Mouse (Mus musculus): ENCODE results near the gene Nbl1.

Gene Nbl1

GRCm38 (mm10) chr4:139064831-139065230 is 28.0 kb downstream of the Nbl1 start:
- in situ Hi-C loops (cut with MboI), result no loop called here

GRCm38 (mm10) chr4:139059569-139059968 is 33.2 kb downstream of the Nbl1 start:
- in situ Hi-C loops (cut with MboI), result no loop called here

- in situ Hi-C loops (cut with MboI), result no loop called here
Observed at GRCm38 (mm10) chr4:139058029-139058428, 34.8 kb downstream of the Nbl1 start.

- in situ Hi-C loops (cut with MboI), result no loop called here
Observed at GRCm38 (mm10) chr4:139057291-139057690, 35.5 kb downstream of the Nbl1 start.

GRCm38 (mm10) chr4:139055744-139056143 is 37.0 kb downstream of the Nbl1 start:
- in situ Hi-C loops (cut with MboI), result no loop called here

- in situ Hi-C loops (cut with MboI), result no loop called here
Observed at GRCm38 (mm10) chr4:139055336-139055735, 37.5 kb downstream of the Nbl1 start.

- in situ Hi-C loops (cut with MboI), result no loop called here
Observed at GRCm38 (mm10) chr4:139054300-139054923, 38.4 kb downstream of the Nbl1 start.

- in situ Hi-C loops (cut with MboI), result no loop called here
Observed at GRCm38 (mm10) chr4:139053391-139053790, 39.4 kb downstream of the Nbl1 start.

GRCm38 (mm10) chr4:139052796-139053195 is 40.0 kb downstream of the Nbl1 start:
- in situ Hi-C loops (cut with MboI), result no loop called here

GRCm38 (mm10) chr4:139048518-139048917 is 44.3 kb downstream of the Nbl1 start:
- in situ Hi-C loops (cut with MboI), result no loop called here

GRCm38 (mm10) chr4:139046354-139046753 is 46.4 kb downstream of the Nbl1 start:
- in situ Hi-C loops (cut with MboI), result no loop called here

- in situ Hi-C loops (cut with MboI), result no loop called here
Observed at GRCm38 (mm10) chr4:139044566-139044965, 48.2 kb downstream of the Nbl1 start.

- in situ Hi-C loops (cut with MboI), result no loop called here
Observed at GRCm38 (mm10) chr4:139043600-139043999, 49.2 kb downstream of the Nbl1 start.

- in situ Hi-C loops (cut with MboI), result no loop called here
Observed at GRCm38 (mm10) chr4:139042611-139043010, 50.2 kb downstream of the Nbl1 start.

- in situ Hi-C loops (cut with MboI), result no loop called here
Observed at GRCm38 (mm10) chr4:139040084-139040839, 52.5 kb downstream of the Nbl1 start.

GRCm38 (mm10) chr4:139037795-139038607 is 54.8 kb downstream of the Nbl1 start:
- in situ Hi-C loops (cut with MboI), result no loop called here

- in situ Hi-C loops (cut with MboI), result no loop called here
Observed at GRCm38 (mm10) chr4:139035799-139036198, 57.0 kb downstream of the Nbl1 start.

- in situ Hi-C loops (cut with MboI), result no loop called here
Observed at GRCm38 (mm10) chr4:139034942-139035341, 57.9 kb downstream of the Nbl1 start.

GRCm38 (mm10) chr4:139034540-139034939 is 58.3 kb downstream of the Nbl1 start:
- in situ Hi-C loops (cut with MboI), result no loop called here

- in situ Hi-C loops (cut with MboI), result no loop called here
Observed at GRCm38 (mm10) chr4:139034010-139034367, 58.8 kb downstream of the Nbl1 start.

- in situ Hi-C loops (cut with MboI), result no loop called here
Observed at GRCm38 (mm10) chr4:139033263-139034009, 59.4 kb downstream of the Nbl1 start.

GRCm38 (mm10) chr4:139032521-139032920 is 60.3 kb downstream of the Nbl1 start:
- in situ Hi-C loops (cut with MboI), result no loop called here

Measured in mature B cell (primary cell).